Mouse (Mus musculus): Measurements from ENCODE around the gene Mdga1. TPM values are rescaled to one million over a fixed set of nuclear protein-coding genes. Genes with fewer than 3 reads are reported as not detected.

The Mdga1 gene
- polyA plus RNA-seq, 1 experiment = 2.5 TPM

DNA sequence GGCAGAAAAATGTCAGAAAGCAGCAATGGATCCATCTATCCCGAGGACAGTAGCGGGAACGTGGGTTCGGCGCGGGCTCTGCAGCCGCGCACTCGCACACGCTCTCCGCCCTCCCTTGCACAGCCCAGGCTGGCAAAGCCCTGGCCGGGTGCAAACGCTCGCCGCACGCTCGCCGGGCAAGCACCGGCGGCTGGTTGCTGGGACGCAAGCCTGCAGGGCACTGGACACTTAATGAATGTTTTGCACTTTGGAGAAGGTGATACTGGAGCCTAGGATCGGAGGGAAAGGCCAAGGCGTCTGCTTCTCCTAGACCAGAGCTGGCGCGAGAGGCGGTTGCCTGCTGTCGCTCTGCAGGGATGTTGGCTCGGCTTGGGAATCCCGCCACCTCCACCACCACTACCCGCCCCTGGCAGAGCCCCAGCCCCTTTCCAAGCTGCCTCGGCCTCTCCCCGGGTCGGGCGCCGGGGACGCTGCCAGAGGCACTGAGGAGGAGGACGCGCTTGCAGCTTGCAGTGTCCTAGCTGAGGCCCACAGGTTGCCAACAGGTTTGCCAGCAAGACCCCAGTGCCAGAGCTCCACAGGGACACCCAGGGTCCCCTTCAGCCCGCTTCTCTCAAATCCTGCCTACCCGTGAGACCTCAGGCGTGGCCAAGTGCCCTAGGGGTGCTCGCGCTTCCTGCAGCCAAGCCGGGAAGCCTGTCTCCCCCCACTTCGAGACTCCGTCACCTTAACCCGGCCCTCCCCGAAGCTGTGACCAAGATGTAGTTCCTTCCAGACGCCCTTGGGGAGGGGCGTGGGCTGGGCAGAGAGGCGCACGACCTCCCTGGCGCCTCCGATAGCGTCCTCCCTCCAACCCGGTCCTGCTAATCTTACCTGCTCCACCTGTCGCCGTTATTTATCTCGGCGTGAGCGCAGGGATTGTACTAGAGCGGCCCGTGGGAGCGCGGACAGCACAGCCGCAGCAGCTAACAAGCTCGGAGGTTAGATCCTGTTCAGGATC, 80.6 kb downstream of the Mdga1 start:
- peak overlapping the region; percentile 23 for H3K4me3 ChIP-seq
- H3K27me3 ChIP-seq (ENCODE audit: control insufficient read depth, insufficient read depth, insufficient read length) = peaks cover 34% of the 10 kb centered on the region
- H3K79me2 ChIP-seq (ENCODE audit: control insufficient read depth, insufficient read depth) = no peaks in the 10 kb centered on the region
- H3K4me2 ChIP-seq (ENCODE audit: low read depth) = peak overlapping the region; percentile 86
- H3ac ChIP-seq (ENCODE audit: control insufficient read depth, insufficient read length) = no peak overlapping the region
- H3K36me3 ChIP-seq (ENCODE audit: control insufficient read depth, insufficient read depth) = no peaks in the 10 kb centered on the region
- TF ChIP-seq SRF (IDR thresholded peaks at IDR 0.05; ENCODE audit: control insufficient read depth, insufficient read length, low read depth) (no peak), POLR2A (IDR thresholded peaks at IDR 0.05; ENCODE audit: insufficient read length, low read depth) (no peak), CEBPB (IDR thresholded peaks at IDR 0.05; ENCODE audit: insufficient read depth, poor library complexity, severe bottlenecking) (no peak), MAX (IDR thresholded peaks at IDR 0.05; ENCODE audit: low read depth) (no peak), TCF3 (IDR thresholded peaks at IDR 0.05; ENCODE audit: insufficient read length, low read depth) (no peak), USF1 (IDR thresholded peaks at IDR 0.05; ENCODE audit: low read depth) (no peak), MYOD1 (IDR thresholded peaks at IDR 0.05; ENCODE audit: control insufficient read depth in 1 of 3, insufficient read length in 2 of 3, low read depth in 2 of 3) (no peak), POLR2AphosphoS2 (IDR thresholded peaks at IDR 0.05; ENCODE audit: insufficient read length, low read depth) (no peak), E2F4 (IDR thresholded peaks at IDR 0.05; ENCODE audit: insufficient read depth) (no peak), MYOG (IDR thresholded peaks at IDR 0.05; ENCODE audit: control insufficient read depth in 1 of 3, insufficient read depth in 1 of 3, insufficient read length in 2 of 3, low read depth in 2 of 3) (no peak), TCF12 (IDR thresholded peaks at IDR 0.05; ENCODE audit: insufficient read depth, poor library complexity, severe bottlenecking) (no peak), REST (IDR thresholded peaks at IDR 0.05; ENCODE audit: insufficient read depth, insufficient read length) (no peak)

DNA sequence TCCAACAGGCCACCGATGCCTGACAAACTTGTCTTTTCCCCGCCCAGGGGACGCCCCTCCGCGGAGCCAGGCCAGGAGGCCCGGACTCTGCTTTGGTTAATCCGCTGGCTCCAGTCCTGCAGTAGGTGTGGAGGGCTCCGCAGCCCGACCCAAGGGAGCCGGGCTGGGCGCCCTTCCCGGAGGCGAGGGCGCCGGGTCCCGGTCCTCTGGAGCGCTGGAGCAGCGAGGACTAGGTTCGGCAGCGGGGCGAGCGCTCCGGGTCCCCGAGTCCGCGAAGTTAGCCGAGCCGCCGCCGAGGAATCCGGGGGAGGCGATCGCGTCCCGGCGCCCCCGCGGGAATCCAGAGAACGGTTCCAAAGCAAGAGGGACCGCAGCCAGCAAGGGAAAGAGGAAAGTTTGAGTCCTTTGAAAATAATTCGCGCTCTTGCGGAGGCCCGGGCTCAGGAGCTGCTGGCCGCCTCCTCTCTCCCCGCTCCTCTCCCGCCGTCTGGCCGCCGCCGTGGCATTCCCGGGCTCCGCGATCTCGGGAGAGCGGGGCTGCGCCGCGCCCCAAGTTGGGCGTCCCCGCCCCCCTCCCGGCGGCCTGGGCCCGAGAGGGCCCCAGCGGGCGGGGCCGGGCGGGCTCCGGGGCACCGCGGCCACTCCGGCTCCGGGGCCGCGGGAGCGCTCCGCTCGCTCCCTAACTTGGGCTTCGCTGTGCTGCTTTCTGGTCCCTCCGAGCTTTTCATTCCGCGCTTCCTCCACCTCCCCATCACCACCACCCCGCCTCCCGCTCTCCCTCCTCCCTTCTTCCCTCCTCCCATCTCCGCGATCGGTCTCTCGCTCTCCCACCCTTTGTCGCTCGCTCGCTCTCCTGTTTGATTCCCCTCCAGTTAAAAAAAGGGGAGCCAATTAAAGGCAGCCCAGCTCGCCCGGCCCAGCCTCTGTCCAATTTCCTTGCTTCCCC, 81.7 kb downstream of the Mdga1 start:
- Histone ChIP-seq H3K79me2 (ENCODE audit: control insufficient read depth, insufficient read depth) (no peaks in the 10 kb centered on the region), H3K27me3 (ENCODE audit: control insufficient read depth, insufficient read depth, insufficient read length) (peaks cover 34% of the 10 kb centered on the region), H3K4me2 (ENCODE audit: low read depth) (peak overlapping the region; percentile 86), H3K36me3 (ENCODE audit: control insufficient read depth, insufficient read depth) (no peaks in the 10 kb centered on the region), H3ac (ENCODE audit: control insufficient read depth, insufficient read length) (peak overlapping the region; percentile 24), H3K4me3 (peak overlapping the region; percentile 23)
- TF ChIP-seq USF1 (IDR thresholded peaks at IDR 0.05; ENCODE audit: low read depth) (no peak), MYOD1 (IDR thresholded peaks at IDR 0.05; ENCODE audit: control insufficient read depth in 1 of 3, insufficient read length in 2 of 3, low read depth in 2 of 3) (no peak), POLR2AphosphoS2 (IDR thresholded peaks at IDR 0.05; ENCODE audit: insufficient read length, low read depth) (no peak), MYOG (IDR thresholded peaks at IDR 0.05; ENCODE audit: control insufficient read depth in 1 of 3, insufficient read depth in 1 of 3, insufficient read length in 2 of 3, low read depth in 2 of 3) (no peak), MAX (IDR thresholded peaks at IDR 0.05; ENCODE audit: low read depth) (no peak), REST (IDR thresholded peaks at IDR 0.05; ENCODE audit: insufficient read depth, insufficient read length) (no peak), SRF (IDR thresholded peaks at IDR 0.05; ENCODE audit: control insufficient read depth, insufficient read length, low read depth) (no peak), TCF3 (IDR thresholded peaks at IDR 0.05; ENCODE audit: insufficient read length, low read depth) (no peak), TCF12 (IDR thresholded peaks at IDR 0.05; ENCODE audit: insufficient read depth, poor library complexity, severe bottlenecking) (no peak), E2F4 (IDR thresholded peaks at IDR 0.05; ENCODE audit: insufficient read depth) (no peak), POLR2A (IDR thresholded peaks at IDR 0.05; ENCODE audit: insufficient read length, low read depth) (no peak), CEBPB (IDR thresholded peaks at IDR 0.05; ENCODE audit: insufficient read depth, poor library complexity, severe bottlenecking) (no peak)

DNA sequence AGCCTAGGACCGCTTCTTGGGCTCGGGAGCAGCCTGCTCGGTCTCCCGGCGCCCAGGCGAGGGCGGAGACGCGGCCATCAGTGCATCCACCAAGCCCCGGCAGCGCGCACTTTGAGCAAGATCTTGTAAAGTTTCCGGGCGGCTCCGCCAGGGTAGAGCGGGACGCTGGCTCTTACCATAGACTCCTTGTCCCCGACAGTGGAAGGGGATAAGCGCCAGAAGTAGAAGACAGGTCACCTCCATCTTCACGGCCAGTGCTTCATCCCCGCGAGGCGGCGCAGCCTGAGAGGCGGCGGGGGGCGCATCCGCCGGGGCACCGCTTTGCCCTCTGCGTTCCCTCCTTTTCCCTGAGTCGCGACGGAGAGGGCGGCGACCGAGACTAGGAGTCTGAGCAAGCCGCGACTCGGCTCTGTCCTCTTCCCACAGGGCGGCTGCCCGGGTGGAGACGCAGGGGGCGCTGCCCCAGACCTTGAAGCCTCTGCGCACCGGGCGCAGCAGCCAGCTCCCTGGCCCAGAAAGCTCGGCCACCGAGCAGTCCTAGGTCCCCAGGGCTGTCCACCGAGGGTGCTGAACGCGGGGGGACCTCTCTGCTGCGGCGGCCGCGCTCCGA, 82.5 kb downstream of the Mdga1 start:
- Histone ChIP-seq H3ac (ENCODE audit: control insufficient read depth, insufficient read length) (peak overlapping the region; percentile 24), H3K79me2 (ENCODE audit: control insufficient read depth, insufficient read depth) (no peaks in the 10 kb centered on the region), H3K27me3 (ENCODE audit: control insufficient read depth, insufficient read depth, insufficient read length) (peaks cover 34% of the 10 kb centered on the region), H3K4me2 (ENCODE audit: low read depth) (peak overlapping the region; percentile 86), H3K36me3 (ENCODE audit: control insufficient read depth, insufficient read depth) (no peaks in the 10 kb centered on the region), H3K4me3 (peak overlapping the region; percentile 23)
- TF ChIP-seq MYOG (IDR thresholded peaks at IDR 0.05; ENCODE audit: control insufficient read depth in 1 of 3, insufficient read depth in 1 of 3, insufficient read length in 2 of 3, low read depth in 2 of 3) (no peak), MYOD1 (IDR thresholded peaks at IDR 0.05; ENCODE audit: control insufficient read depth in 1 of 3, insufficient read length in 2 of 3, low read depth in 2 of 3) (no peak), E2F4 (IDR thresholded peaks at IDR 0.05; ENCODE audit: insufficient read depth) (no peak)

DNA sequence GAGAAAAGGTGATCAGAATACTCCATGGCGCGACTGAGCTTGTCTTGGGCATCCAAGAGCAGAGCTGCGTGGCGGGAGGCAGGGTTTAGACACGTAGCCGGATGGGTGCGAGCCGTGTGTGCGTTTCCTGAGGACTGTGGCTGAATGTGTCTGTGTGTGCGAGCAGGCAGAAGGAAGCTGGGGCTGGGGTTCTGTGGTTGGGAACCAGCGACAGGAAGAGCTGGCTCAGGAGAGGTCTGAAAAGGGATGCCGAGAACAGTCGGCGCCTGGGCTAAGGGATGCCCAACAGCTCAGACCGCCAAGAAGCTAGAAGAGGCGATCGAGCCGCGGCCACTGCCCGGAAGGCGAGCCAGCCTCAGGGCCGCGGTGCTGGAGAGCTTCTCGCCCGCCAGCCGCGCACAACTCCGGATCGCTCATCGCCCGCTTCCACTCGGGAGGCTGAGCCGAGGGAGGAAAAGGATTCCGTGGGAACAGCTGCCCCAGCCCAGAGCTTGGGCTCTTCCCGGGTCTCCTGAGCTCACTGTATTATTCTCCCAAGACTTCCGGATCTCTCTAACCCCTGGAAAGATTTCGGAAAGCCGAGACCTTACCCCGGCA, 83.1 kb downstream of the Mdga1 start:
- Histone ChIP-seq H3ac (ENCODE audit: control insufficient read depth, insufficient read length) (peak overlapping the region; percentile 24), H3K36me3 (ENCODE audit: control insufficient read depth, insufficient read depth) (no peaks in the 10 kb centered on the region), H3K4me2 (ENCODE audit: low read depth) (peak overlapping the region; percentile 86), H3K79me2 (ENCODE audit: control insufficient read depth, insufficient read depth) (no peaks in the 10 kb centered on the region), H3K27me3 (ENCODE audit: control insufficient read depth, insufficient read depth, insufficient read length) (peaks cover 34% of the 10 kb centered on the region), H3K4me3 (peak overlapping the region; percentile 23)
- no peak for TF ChIP-seq MYOD1 (IDR thresholded peaks at IDR 0.05; ENCODE audit: control insufficient read depth in 1 of 3, insufficient read length in 2 of 3, low read depth in 2 of 3)
- no peak for TF ChIP-seq MAX (IDR thresholded peaks at IDR 0.05; ENCODE audit: low read depth)
- no peak for TF ChIP-seq TCF12 (IDR thresholded peaks at IDR 0.05; ENCODE audit: insufficient read depth, poor library complexity, severe bottlenecking)
- TF ChIP-seq POLR2A (IDR thresholded peaks at IDR 0.05; ENCODE audit: insufficient read length, low read depth) = no peak
- TF ChIP-seq REST (IDR thresholded peaks at IDR 0.05; ENCODE audit: insufficient read depth, insufficient read length) = no peak
